Mouse (Mus musculus) gastrocnemius, postnatal 14 days (tissue): Measurements from ENCODE around the gene 1700080E11Rik. TPM values are rescaled to one million over a fixed set of nuclear protein-coding genes. Genes with fewer than 3 reads are reported as not detected.
"Not testable (repeated sequence)": the region's sequence is repeated elsewhere in the genome, so short reads cannot be mapped to it uniquely, and the experiment has no call there.

Experiments
- DNase-seq: peaks from one replicate; pipeline ENCODE4 v3.0.0; 2021; ENCODE audit warnings: mixed read lengths
- intact Hi-C: fragments of 180-260 bp; cut with DNase I; formaldehyde crosslinking; loops from one replicate; pipeline ENCODE4 v1.15.1; 2025; ENCODE audit warnings: low total_unique reads
- long read RNA-seq, 2 experiments: library from polyadenylated mRNA; stranded (forward); transcript quantifications; one replicate each; pipeline ENCODE4 v2.0.0; 2021
- total RNA-seq, 2 experiments: library from RNA; stranded (reverse); gene quantifications; 2 replicates each; pipeline ENCODE4 v1.2.3; 2021

Gene 1700080E11Rik
- not detected for total RNA-seq
- long read RNA-seq, experiment 1, result 0 reads
- long read RNA-seq, experiment 2, result 0 reads

DNA sequence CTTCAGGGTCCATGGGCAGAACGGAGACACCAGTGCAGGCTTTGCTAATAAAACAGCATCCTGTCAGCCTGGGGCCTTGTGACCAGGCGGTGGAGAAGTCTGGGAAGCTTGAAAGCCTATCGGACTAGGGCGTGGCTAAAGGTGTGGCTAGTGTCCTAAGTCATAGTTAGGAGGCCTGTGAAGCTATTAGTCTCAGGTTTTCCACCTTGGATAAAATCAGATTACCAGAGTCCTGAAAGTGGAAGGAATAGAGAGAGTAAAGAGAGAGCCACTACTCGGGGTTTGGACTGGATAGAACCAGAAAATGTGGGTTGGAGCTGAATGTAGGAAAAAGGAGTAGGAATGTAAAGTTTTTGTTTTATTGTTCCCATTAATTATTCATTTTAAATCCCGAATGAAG, at the start of gene 1700080E11Rik:
1700080E11Rik (minus strand) TSS at position 101 of the 400 bp plus-strand sequence.
- intact Hi-C loops, result no loop called here
- no peak for DNase-seq

DNA sequence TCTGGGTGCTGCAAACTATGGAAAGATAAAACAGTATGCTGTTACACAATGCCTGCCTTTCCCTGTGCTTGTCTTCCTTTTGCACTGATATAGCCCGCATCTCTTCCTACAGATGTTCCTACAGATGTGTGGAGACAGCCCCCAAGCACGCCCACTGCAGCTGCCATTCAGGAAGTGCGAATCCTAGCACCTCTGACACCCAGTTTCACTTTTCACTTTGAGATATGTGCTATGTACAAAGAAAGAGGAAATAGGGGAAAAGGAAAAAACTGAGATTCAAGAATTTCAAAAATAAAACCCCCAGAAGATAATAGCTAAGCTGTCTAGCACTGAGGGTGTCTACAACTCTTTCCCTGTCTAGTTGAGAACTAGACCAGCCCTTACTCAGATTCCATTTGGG, 41.8 kb upstream of the 1700080E11Rik start:
- DNase-seq, result no peak
- intact Hi-C loops, result no loop called here

DNA sequence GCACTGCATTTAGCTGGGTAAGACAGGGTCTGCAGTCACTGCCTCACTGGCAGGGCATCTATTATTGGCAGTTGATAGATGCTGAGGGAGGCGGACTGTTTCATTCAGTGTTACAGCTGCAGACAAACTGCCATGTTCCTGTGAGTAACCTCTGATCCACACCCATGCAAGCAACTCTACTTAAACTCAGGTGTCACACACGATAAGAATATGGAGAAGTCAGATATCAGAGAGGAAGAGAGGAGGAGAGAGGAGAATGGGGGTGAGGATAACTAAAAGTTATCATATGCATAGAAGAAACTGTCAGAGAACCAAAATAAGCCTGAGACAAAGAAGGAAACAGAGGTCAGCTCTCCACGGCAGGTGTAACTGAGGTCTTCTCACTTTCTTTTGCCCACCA, 37.5 kb upstream of the 1700080E11Rik start:
- intact Hi-C loops, result no loop called here
- no peak for DNase-seq

DNA sequence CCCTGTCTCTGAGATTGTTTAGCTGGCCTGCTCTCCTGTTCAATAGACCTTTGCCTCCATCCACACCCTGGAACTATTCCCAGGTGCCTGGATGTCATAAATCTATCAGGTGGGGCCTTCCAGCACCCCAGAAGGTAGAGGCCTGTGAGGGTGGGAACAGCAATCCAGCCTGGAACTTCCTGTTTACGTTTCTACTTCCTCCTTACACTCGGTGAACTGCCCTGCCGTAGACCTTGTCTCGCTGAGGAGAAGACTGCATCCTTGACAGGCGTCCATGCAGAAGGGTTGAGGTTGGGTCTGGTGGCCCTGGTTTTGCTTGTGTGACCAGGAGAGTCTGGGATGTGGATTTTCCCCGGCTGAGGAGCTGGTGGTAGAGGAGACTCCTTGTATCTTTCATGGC, 5.7 kb downstream of the 1700080E11Rik start:
- intact Hi-C loops, result no loop called here
- DNase-seq, result no peak

DNA sequence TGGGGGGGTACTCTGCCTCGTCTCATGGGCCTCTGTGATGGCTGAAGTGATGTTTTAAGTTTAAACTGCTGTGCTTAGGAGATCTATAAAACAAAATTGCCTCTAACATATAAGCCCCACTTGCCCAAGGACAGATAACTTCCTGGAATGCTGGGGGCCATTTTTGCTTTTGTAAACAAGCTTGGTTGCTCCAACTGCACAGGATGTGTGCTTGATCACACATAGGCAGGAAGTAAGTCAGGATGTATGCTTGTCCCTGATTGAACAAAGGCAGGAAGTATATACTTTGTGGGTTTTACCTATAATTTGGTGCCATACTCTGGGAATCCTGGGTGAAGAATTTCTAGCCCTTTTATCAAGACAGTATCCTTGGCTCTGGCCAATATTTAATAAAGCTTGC, 8.5 kb downstream of the 1700080E11Rik start:
- DNase-seq, result no peak
- intact Hi-C loops, result no loop called here

DNA sequence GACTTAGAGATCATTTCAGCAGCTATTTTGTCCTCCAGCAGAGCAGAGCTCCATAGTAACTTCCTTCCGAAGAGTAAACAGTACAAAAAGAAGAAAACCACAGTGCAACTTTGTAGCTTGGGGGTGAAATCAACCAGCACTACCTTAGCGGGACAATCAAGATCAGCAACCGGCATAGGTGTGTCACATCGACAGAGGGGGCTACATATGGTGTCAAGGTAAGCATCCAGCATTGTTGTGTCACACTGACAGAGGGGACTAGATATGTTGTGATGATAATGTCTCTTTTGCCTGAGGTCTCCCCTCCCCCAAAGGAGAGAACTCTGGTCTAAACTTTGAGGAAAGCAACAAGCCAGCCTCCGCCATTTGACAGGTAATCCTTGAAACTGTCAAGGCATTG, 10.4 kb downstream of the 1700080E11Rik start:
- no peak for DNase-seq
- intact Hi-C loops, result no loop called here

DNA sequence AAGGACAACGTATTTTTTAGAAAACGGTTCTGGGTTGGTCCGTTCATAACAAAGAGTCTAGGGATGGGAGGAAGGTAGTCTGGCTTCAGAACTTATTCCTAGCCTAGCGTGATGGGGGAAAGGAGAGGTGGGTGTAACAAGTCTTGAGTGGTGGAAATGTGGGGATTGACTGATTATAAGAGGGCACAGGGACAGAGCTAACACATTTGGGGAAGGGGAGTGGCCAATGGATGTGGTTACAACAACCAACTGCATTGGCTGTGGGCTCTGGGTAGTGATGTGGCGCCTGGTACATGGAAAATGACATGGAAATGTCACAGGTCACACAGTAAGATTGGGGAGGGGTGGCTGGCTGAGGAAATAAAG, 12.9 kb downstream of the 1700080E11Rik start:
- DNase-seq, result no peak
- intact Hi-C loops, result no loop called here

DNA sequence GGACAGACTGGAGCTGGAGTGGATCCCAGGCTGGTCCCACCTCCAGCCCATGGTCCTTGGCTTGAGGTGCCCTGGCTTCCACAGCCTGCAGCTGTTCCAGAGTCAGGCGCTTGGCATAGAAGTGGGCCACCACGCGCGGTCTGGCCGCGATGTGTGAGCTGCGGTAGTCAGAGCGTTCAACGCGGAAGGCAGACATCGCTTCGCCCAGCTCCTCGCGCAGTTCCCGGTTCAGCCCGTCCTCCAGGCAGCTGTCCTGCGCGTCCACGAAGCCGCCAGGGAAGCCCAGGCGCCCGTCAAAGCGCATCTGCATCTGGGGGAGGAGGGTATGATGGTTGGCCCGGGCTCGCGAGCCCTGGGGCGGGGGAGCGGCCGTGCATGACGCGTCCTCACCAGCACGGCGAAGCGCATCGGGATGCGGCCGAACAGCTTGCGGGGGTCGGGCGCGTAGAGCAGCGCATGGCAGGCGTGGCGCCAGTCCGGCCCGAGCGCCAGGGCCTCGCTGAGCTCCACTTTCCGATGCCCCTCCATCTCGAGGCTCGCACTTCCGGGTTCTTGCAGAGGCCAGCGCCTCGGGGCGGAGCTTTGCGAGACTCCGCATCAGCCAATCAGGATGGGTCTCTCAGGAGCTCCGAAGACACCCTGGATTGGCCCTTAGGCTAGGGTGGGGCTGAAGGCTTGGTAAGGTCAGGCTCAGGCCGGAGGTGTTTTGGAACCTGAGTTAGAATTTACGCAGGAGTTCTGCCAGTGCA, 13.5 kb downstream of the 1700080E11Rik start, which contains the start of gene Nudt16:
Nudt16 (minus strand) TSS at position 572 of the 749 bp plus-strand sequence.
- DNase-seq, result peak; percentile 90
- intact Hi-C loops, result no loop called here

DNA sequence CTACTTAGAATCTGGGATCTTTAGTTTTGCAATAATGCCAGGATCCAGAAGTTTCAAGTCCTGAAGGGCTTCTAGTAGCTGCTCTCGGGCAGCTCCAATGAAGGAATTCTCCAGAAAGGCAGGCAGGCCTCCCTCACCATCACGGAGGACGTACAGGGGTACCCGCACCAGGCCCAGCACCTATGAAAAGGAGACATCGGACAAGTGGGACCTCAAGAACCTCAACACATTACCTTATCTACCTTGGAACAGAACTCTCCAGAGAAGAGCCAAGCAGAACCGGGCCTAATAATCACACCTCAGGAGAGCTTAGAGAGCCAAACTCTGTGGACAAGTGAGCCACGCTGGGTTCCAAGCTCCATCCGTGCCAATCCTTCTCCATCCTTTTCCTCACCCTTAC, 14.6 kb downstream of the 1700080E11Rik start:
- intact Hi-C loops, result no loop called here
- no peak for DNase-seq

DNA sequence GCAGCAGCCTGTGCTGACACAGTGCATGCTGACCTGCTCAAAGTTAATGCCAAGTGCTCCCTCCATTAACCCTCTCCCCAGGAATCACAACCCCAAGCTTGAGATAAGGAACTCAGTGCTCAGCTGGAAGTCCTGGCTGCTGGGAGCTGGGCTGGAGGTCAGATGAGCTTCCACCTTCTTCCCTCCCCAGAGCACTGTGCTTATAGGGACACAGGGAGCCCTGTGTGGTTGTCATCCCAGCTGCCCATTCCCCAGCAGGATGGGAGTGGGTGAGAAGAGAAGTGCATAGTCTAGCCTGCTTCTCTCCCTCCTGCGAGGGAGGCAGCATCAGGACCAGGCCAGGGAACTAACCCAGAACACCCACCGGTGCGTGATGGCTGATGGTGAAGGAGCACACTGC, 19.7 kb downstream of the 1700080E11Rik start:
- DNase-seq, result not testable (repeated sequence)

DNA sequence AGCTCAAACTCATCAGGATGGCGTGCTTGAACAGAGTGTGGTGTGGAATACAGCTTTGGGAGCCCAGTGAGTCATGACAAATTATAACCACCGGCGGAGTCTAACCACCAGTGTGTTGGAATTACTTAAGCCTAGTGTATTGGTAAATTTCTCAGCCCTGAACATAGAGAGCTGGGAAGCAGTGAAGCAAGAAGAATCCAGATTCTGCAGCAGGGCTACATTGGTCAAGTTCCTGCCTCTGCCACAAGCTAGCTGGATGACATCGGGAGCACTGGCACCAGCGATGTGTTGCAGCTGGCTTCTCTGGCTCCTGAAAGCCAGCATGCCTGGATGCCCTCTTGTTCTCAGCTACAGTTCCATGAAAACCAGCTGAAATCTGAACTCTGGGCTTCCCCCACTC, 41.0 kb downstream of the 1700080E11Rik start:
- intact Hi-C loops, result no loop called here
- DNase-seq, result no peak

More for the DNA sequence above, 19.7 kb downstream of the 1700080E11Rik start:
- intact Hi-C loops, result not testable (repeated sequence)

DNA sequence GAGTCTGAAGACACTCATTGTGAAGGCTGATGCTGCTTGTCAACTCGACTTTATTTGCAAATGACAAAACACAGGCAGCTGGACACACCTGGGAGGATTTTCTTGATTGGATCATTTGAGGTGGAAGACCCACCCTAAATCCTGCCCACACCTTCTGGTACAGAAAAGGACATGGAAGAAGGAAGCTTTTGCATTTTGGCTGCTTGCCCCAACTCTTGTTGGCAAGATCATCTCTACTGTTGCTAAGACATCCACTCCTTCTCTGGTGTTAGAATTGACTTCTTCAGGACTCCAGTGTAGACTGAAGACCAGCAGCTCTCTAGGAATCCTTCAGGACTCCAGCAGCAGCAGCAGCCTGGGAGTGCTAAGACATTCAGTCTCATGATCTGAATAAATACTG, 43.0 kb downstream of the 1700080E11Rik start:
- DNase-seq, result no peak
- intact Hi-C loops, result no loop called here

DNA sequence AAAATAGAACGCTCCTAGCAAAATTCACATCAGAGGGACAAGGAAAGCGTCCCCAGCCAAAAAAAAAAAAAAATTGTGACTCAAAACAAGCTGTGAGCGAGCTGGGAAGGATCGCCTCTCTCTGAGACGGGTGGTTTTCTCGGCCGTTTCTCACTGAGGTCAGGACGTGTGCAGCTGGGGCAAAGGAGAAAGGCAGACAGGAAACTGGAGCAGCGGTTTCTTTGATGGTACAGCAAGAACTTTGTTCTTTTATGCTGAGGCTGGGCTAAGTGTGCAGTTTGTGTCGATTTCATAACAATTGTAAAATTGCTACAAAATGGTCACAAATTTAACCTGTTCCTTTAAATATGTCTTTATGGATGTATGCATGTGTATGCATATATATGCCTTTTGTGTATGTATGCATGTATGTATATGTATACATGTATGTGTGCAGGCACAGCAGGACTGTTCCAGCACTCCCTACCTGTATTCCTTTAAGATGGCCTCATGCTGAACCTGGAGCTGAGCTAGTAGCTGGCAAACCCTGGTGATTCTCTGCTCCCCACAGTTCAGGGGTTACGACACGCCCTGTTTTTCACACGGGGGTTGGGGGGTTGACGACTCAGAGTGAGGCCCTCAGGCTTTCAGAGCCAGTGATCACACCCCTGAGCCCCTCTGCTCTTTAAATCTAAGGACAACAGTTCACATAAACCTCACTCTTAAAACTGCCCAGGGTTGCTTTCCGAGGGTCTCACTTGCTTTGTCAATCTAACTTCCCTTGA, 43.9 kb downstream of the 1700080E11Rik start:
- DNase-seq, result no peak
- intact Hi-C loops, result no loop called here

Other genes with a start within 250 kb of the 1700080E11Rik start
- gene Mrpl3, start 91.9 kb downstream of the 1700080E11Rik start, total RNA-seq, result 10 to 100 TPM; 75.6 to 82.8 TPM
- gene Nudt16, start 13.3 kb downstream of the 1700080E11Rik start, total RNA-seq, result 1 to 10 TPM; 5.6 to 6.0 TPM